8 mouse cellular contexts compared by ENCODE assay signal in the genomic region with DNA sequence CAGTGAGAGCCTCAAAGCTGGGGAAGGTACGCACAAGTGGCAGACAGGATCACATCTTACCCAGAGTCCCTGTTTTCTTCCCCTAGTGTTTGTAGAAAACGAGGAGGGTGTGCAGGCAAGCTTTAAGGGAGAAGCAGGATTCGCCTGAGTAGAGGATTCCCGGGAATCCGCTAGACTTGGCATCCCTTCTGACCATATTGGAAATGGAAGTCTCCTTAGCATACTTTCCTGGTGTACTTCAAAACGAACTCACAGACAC. TPM values are rescaled to one million over a fixed set of nuclear protein-coding genes. Genes with fewer than 3 reads are reported as not detected.
DNase-seq lines count a peak whose midpoint lies in the region; ATAC-seq and TF ChIP-seq lines count a peak whose summit lies in the region.

No protein-coding gene starts in this region.

- no peak for TF ChIP-seq CTCF in G1E (IDR thresholded peaks at IDR 0.05; ENCODE audit: low read depth, low read length)

- 12% methylated on average over 6 of the region's 6 CpGs for WGBS in heart, embryonic 15.5 days
- WGBS in hindbrain, embryonic 10.5 days: 22% methylated on average over 6 of the region's 6 CpGs
- WGBS in midbrain, embryonic 10.5 days: 20% methylated on average over 6 of the region's 6 CpGs

- peak overlapping the region; percentile 75 for H3K4me2 ChIP-seq in heart, embryonic 15.5 days

- H3K4me1 ChIP-seq in heart, embryonic 15.5 days (replicated peaks): peaks cover 7% of the 10 kb centered on the region
- H3K4me1 ChIP-seq in G1E (ENCODE audit: insufficient read depth, low read depth, low read length): peaks cover 7% of the 10 kb centered on the region; the same call in 1 of the 2 replicates
- H3K4me1 ChIP-seq in hindbrain, embryonic 10.5 days (replicated peaks): peaks cover 18% of the 10 kb centered on the region
- peaks cover 17% of the 10 kb centered on the region for H3K4me1 ChIP-seq in midbrain, embryonic 10.5 days

- peak overlapping the region; percentile 85 for H3K9ac ChIP-seq in heart, embryonic 15.5 days

- peaks cover 14% of the 10 kb centered on the region for H3K36me3 ChIP-seq in heart, embryonic 15.5 days
- peaks cover 23% of the 10 kb centered on the region for H3K36me3 ChIP-seq in G1E (replicated peaks)
- H3K36me3 ChIP-seq in hindbrain, embryonic 10.5 days: peaks cover 24% of the 10 kb centered on the region
- H3K36me3 ChIP-seq in midbrain, embryonic 10.5 days: peaks cover 24% of the 10 kb centered on the region

- no peak for DNase-seq in heart, postnatal 4 days
- DNase-seq in G1E (ENCODE audit: low spot score): no peak
- DNase-seq in hindbrain, embryonic 10.5 days (ENCODE audit: low spot score): no peak
- DNase-seq in midbrain, embryonic 10.5 days (ENCODE audit: low spot score): no peak
- no peak for DNase-seq in embryo, embryonic 10.5 days (ENCODE audit: low spot score)
- DNase-seq in ovary, postnatal 10 days (ENCODE audit: low spot score): no peak
- DNase-seq in cerebellum, adult 9-10 months: no peak

- H3K27me3 ChIP-seq in heart, embryonic 15.5 days: no peaks in the 10 kb centered on the region
- H3K27me3 ChIP-seq in G1E (ENCODE audit: insufficient read depth, low read length): no peaks in the 10 kb centered on the region
- H3K27me3 ChIP-seq in hindbrain, embryonic 10.5 days (ENCODE audit: insufficient read depth, poor library complexity, severe bottlenecking): no peaks in the 10 kb centered on the region
- H3K27me3 ChIP-seq in midbrain, embryonic 10.5 days (ENCODE audit: low read depth, poor library complexity, severe bottlenecking): no peaks in the 10 kb centered on the region

- no peak for ATAC-seq in heart, embryonic 15.5 days (replicated peaks; ENCODE audit: insufficient number of reproducible peaks, insufficient read depth, low FRiP score, low read depth)
- ATAC-seq in G1E (ENCODE audit: extremely low read depth, insufficient number of reproducible peaks, low FRiP score, poor library complexity, severe bottlenecking): no peak

- H3K9me3 ChIP-seq in heart, embryonic 15.5 days (replicated peaks): no peaks in the 10 kb centered on the region
- H3K9me3 ChIP-seq in G1E (replicated peaks): no peaks in the 10 kb centered on the region
- H3K9me3 ChIP-seq in hindbrain, embryonic 10.5 days: no peaks in the 10 kb centered on the region
- H3K9me3 ChIP-seq in midbrain, embryonic 10.5 days (replicated peaks): no peaks in the 10 kb centered on the region

- H3K4me3 ChIP-seq in heart, embryonic 15.5 days: peak overlapping the region; percentile 78
- peak overlapping the region; percentile 83 for H3K4me3 ChIP-seq in G1E (ENCODE audit: low read depth, low read length)
- peak overlapping the region; percentile 92 for H3K4me3 ChIP-seq in hindbrain, embryonic 10.5 days
- peak overlapping the region; percentile 82 for H3K4me3 ChIP-seq in midbrain, embryonic 10.5 days

- peak overlapping the region; percentile 94 for H3K27ac ChIP-seq in heart, embryonic 15.5 days
- H3K27ac ChIP-seq in hindbrain, embryonic 10.5 days: peak overlapping the region; percentile 97
- peak overlapping the region; percentile 95 for H3K27ac ChIP-seq in midbrain, embryonic 10.5 days (replicated peaks)

RNA-seq across cellular contexts. Expression of a gene that starts 0.6 kb away (rescaled TPM):
- 144 and 216 TPM in 2 replicates for polyA plus RNA-seq in heart, embryonic 15.5 days (2015; fragmentation: Nextera tagmentation; extraction: Ambion mirVana)
- total RNA-seq in heart, postnatal 4 days (2021): 100 to 1,000 TPM; 143 to 150 TPM
- total RNA-seq in G1E (2014; fragmentation: Nextera tagmentation): 68.3 and 80.4 TPM in 2 replicates
- total RNA-seq in G1E (2017): 64.5 and 81.3 TPM in 2 replicates
- polyA plus RNA-seq in G1E (2012): 4.2 and 9.9 TPM in 2 replicates
- 75.5 and 82.5 TPM in 2 replicates for polyA plus RNA-seq in hindbrain, embryonic 10.5 days (2016; fragmentation: Nextera tagmentation; extraction: Ambion mirVana)
- 74.6 and 83.3 TPM in 2 replicates for polyA plus RNA-seq in midbrain, embryonic 10.5 days (2016; fragmentation: Nextera tagmentation; extraction: Ambion mirVana)

RNA-seq across cellular contexts. Expression of a gene that starts 29.5 kb away (rescaled TPM):
- polyA plus RNA-seq in heart, embryonic 15.5 days (2015; fragmentation: Nextera tagmentation; extraction: Ambion mirVana): 0.34 and 0.37 TPM in 2 replicates
- under 1 TPM; 0.36 to 0.55 TPM for total RNA-seq in heart, postnatal 4 days (2021)
- not detected in 2 replicates for total RNA-seq in G1E (2014; fragmentation: Nextera tagmentation)
- total RNA-seq in G1E (2017): 0.05 TPM in 1 of 2 replicates, not detected in the other
- polyA plus RNA-seq in G1E (2012): not detected in 2 replicates
- 0.39 and 0.93 TPM in 2 replicates for polyA plus RNA-seq in hindbrain, embryonic 10.5 days (2016; fragmentation: Nextera tagmentation; extraction: Ambion mirVana)
- 0.49 and 0.63 TPM in 2 replicates for polyA plus RNA-seq in midbrain, embryonic 10.5 days (2016; fragmentation: Nextera tagmentation; extraction: Ambion mirVana)
